Mouse (Mus musculus) stomach, embryonic 14.5 days (tissue): Measurements from ENCODE around the gene Fat3. TPM values are rescaled to one million over a fixed set of nuclear protein-coding genes. Genes with fewer than 3 reads are reported as not detected.

Source experiments
- ATAC-seq: fragments of 200-750 bp; cut with Nextera tagmentation; 2 replicates; pipeline ENCODE4 v1.8.0; 2017; ENCODE audit warnings: low read depth, moderate TSS enrichment; ENCODE audit not compliant: insufficient number of reproducible peaks, insufficient read depth, low FRiP score
- H3K27ac ChIP-seq: fragments of 300-500 bp; sonication (generic); 2 replicates; pipeline ENCODE4 v1.5.1; 2014; ENCODE audit warnings: mild to moderate bottlenecking, low read length, moderate library complexity, mixed read lengths
- H3K27me3 ChIP-seq: fragments of 300-500 bp; sonication (generic); 2 replicates; pipeline ENCODE4 v1.6.1; 2014; ENCODE audit warnings: low read length, control low read depth, mixed read lengths; ENCODE audit not compliant: control insufficient read depth, insufficient read depth
- H3K36me3 ChIP-seq: fragments of 300-500 bp; sonication (generic); 2 replicates; pipeline ENCODE4 v1.6.1; 2014; ENCODE audit warnings: mild to moderate bottlenecking, control low read depth, low read length, moderate library complexity, mixed read lengths; ENCODE audit not compliant: control insufficient read depth, insufficient read depth
- H3K4me1 ChIP-seq: fragments of 300-500 bp; sonication (generic); 2 replicates; pipeline ENCODE4 v1.6.1; 2014; ENCODE audit warnings: low read length, control low read depth, mixed read lengths; ENCODE audit not compliant: control insufficient read depth, insufficient read depth
- H3K4me2 ChIP-seq: fragments of 300-500 bp; sonication (generic); replicated peaks from 2 replicates; pipeline ENCODE4 v1.6.1; 2014; ENCODE audit warnings: low read depth, low read length, control low read depth
- H3K4me3 ChIP-seq: fragments of 300-500 bp; sonication (generic); 2 replicates; pipeline ENCODE4 v1.5.1; 2014; ENCODE audit warnings: low read depth, low read length, control low read depth
- H3K9ac ChIP-seq: fragments of 300-500 bp; sonication (generic); replicated peaks from 2 replicates; pipeline ENCODE4 v1.6.1; 2014; ENCODE audit warnings: low read depth, mild to moderate bottlenecking, control low read depth, low read length, moderate library complexity, mixed read lengths
- H3K9me3 ChIP-seq: fragments of 300-500 bp; sonication (generic); 2 replicates; pipeline ENCODE4 v1.6.1; 2016; ENCODE audit warnings: low read depth, low read length, control low read depth; ENCODE audit not compliant: control insufficient read depth
- WGBS: fragments of 180-500 bp; shearing (Covaris S2); extraction: QIAGEN DNeasy Blood & Tissue Kit; methylation state at CpG from one replicate; pipeline ENCODE4 v1.1.7; 2014; 5-methylcytosine and 5-hydroxymethylcytosine counted together
- polyA plus RNA-seq: library from polyadenylated mRNA; unstranded; fragments of >200 nt; fragmentation: Nextera tagmentation; extraction: Ambion mirVana; gene quantifications from 2 replicates; pipeline ENCODE4 v1.2.1, GENCODE M21; 2014

The Fat3 gene
- polyA plus RNA-seq, 1 experiment from 2014 or later, result 3.2 TPM

GRCm38 (mm10) chr9:16293928-16294806 is 206.9 kb downstream of the Fat3 start:
- Histone ChIP-seq H3K36me3 (no peaks in the 10 kb centered on the region), H3K27ac (no peak overlapping the region), H3K9me3 (no peaks in the 10 kb centered on the region), H3K9ac (no peak overlapping the region), H3K4me2 (no peak overlapping the region), H3K27me3 (no peaks in the 10 kb centered on the region), H3K4me1 (no peaks in the 10 kb centered on the region), H3K4me3 (no peak overlapping the region)
- 82% methylated on average over 6 of the region's 6 CpGs for WGBS
- ATAC-seq, result no peak

DNA sequence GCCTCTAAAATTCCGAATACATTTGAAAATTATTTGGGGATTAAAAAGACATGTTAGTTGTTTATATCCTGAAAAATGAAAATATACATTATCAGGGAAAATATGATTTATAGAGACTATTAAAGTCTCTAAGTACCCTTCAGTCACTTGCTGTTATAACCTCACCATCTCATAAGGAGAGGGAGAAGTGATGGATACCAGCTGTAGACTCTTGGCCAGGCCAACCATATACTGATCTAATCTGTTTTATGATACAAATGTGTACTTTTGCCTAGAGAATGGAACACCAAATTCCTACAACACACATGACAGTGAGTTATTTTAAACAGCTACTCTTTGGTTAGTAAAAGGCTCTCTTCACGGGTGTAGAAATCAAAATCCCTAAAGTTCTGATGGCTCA is 208.6 kb downstream of the Fat3 start:
- Histone ChIP-seq H3K27me3 (no peaks in the 10 kb centered on the region), H3K9me3 (no peaks in the 10 kb centered on the region), H3K9ac (no peak overlapping the region), H3K4me2 (no peak overlapping the region), H3K4me1 (no peaks in the 10 kb centered on the region), H3K36me3 (no peaks in the 10 kb centered on the region), H3K27ac (no peak overlapping the region), H3K4me3 (no peak overlapping the region)
- ATAC-seq, result no peak
- WGBS, result 38% methylated on average over 2 of the region's 2 CpGs

- no peak for ATAC-seq
Observed at GRCm38 (mm10) chr9:16290911-16291310, 210.2 kb downstream of the Fat3 start.

DNA sequence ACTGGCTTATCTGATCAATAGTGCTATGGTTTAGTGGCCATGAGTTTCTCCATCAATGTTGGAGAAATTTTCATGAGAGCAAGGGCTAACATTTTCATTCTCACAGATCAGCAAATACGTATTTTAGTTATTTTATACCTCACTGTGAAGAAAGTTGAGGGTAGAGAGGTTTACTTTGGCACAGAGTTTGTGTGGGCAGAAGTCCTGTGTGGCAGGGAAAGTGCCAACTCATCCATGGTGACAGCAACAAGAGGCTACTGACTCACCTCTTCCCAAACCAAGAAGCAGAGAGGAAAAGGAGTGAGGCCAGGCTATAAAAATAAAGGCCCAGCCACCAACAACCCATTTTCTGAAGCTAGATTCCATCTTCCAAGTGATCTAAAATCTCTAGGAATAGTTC is 218.1 kb downstream of the Fat3 start:
- H3K4me2 ChIP-seq, result no peak overlapping the region
- H3K9ac ChIP-seq, result no peak overlapping the region
- no peaks in the 10 kb centered on the region for H3K36me3 ChIP-seq
- H3K27ac ChIP-seq, result no peak overlapping the region
- no peaks in the 10 kb centered on the region for H3K27me3 ChIP-seq
- H3K4me3 ChIP-seq, result no peak overlapping the region
- ATAC-seq, result no peak
- 81% methylated on average over 1 of the region's 1 CpGs for WGBS
- H3K9me3 ChIP-seq, result no peaks in the 10 kb centered on the region
- H3K4me1 ChIP-seq, result no peaks in the 10 kb centered on the region

More at GRCm38 (mm10) chr9:16290911-16291310, 210.2 kb downstream of the Fat3 start:
- Histone ChIP-seq H3K9me3 (no peaks in the 10 kb centered on the region), H3K27me3 (no peaks in the 10 kb centered on the region), H3K9ac (no peak overlapping the region), H3K4me3 (no peak overlapping the region), H3K36me3 (no peaks in the 10 kb centered on the region), H3K4me1 (no peaks in the 10 kb centered on the region), H3K27ac (no peak overlapping the region), H3K4me2 (no peak overlapping the region)
- WGBS, result 83% methylated on average over 2 of the region's 2 CpGs

GRCm38 (mm10) chr9:16282291-16282804 is 218.7 kb downstream of the Fat3 start:
- H3K9ac ChIP-seq, result no peak overlapping the region
- H3K27me3 ChIP-seq, result no peaks in the 10 kb centered on the region
- H3K27ac ChIP-seq, result no peak overlapping the region
- ATAC-seq, result no peak
- H3K4me1 ChIP-seq, result no peaks in the 10 kb centered on the region
- no peak overlapping the region for H3K4me2 ChIP-seq
- H3K4me3 ChIP-seq, result no peak overlapping the region
- no peaks in the 10 kb centered on the region for H3K36me3 ChIP-seq
- no peaks in the 10 kb centered on the region for H3K9me3 ChIP-seq

DNA sequence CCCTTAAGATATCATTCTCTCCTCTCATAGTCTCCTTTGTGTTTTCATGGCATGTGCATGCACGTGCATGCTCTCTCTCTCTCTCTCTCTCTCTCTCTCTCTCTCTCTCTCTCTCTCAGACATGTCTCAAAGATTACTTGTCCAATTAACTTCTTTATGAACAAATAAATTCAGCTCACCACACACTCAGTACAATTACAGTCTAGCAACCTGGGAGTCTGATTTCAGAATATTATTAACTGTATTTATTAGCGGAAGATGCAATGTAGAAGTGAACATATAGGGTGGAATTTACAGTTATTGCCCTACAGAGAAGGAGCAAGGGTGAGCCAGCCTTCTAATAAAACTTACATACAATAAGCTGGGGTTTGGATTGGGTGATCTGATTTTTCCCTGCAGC is 225.5 kb downstream of the Fat3 start:
- no peaks in the 10 kb centered on the region for H3K4me1 ChIP-seq
- H3K27ac ChIP-seq, result no peak overlapping the region
- ATAC-seq, result no peak
- H3K9me3 ChIP-seq, result no peaks in the 10 kb centered on the region
- 74% methylated on average over 2 of the region's 2 CpGs for WGBS
- no peak overlapping the region for H3K4me2 ChIP-seq
- no peaks in the 10 kb centered on the region for H3K27me3 ChIP-seq
- H3K9ac ChIP-seq, result no peak overlapping the region
- H3K36me3 ChIP-seq, result no peaks in the 10 kb centered on the region
- no peak overlapping the region for H3K4me3 ChIP-seq

DNA sequence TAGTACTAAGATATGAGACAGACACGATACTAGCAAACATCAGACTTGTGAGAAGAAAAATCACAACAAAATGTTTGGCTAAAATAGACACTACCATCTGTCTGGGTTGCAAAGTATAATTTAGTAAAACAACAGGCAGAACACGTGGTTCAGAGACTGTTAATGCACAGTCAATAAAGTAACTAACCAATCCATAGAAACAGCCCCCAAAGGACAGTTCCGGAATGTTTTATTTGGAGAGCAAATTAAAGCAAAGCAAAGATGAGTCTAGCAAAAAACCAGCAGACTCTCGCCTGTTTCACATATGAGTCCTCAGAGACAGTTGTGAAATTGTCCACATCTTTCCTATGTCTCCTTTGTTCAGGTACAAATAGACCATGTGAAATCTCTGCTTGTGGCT is 227.0 kb downstream of the Fat3 start:
- ATAC-seq, result no peak
- H3K27me3 ChIP-seq, result no peaks in the 10 kb centered on the region
- H3K4me1 ChIP-seq, result no peaks in the 10 kb centered on the region
- no peak overlapping the region for H3K4me3 ChIP-seq
- no peaks in the 10 kb centered on the region for H3K9me3 ChIP-seq
- H3K9ac ChIP-seq, result no peak overlapping the region
- 88% methylated on average over 4 of the region's 4 CpGs for WGBS
- no peak overlapping the region for H3K4me2 ChIP-seq
- H3K27ac ChIP-seq, result no peak overlapping the region
- no peaks in the 10 kb centered on the region for H3K36me3 ChIP-seq

GRCm38 (mm10) chr9:16272810-16273209 is 228.3 kb downstream of the Fat3 start:
- ATAC-seq, result no peak
- 91% methylated on average over 1 of the region's 1 CpGs for WGBS

GRCm38 (mm10) chr9:16270768-16271114 is 230.3 kb downstream of the Fat3 start:
- ATAC-seq, result no peak
- no peak overlapping the region for H3K4me2 ChIP-seq
- no peaks in the 10 kb centered on the region for H3K9me3 ChIP-seq
- no peak overlapping the region for H3K9ac ChIP-seq
- H3K27ac ChIP-seq, result no peak overlapping the region
- H3K36me3 ChIP-seq, result no peaks in the 10 kb centered on the region
- H3K4me3 ChIP-seq, result no peak overlapping the region
- no peaks in the 10 kb centered on the region for H3K4me1 ChIP-seq
- H3K27me3 ChIP-seq, result no peaks in the 10 kb centered on the region

More at GRCm38 (mm10) chr9:16272810-16273209, 228.3 kb downstream of the Fat3 start:
- Histone ChIP-seq H3K9ac (no peak overlapping the region), H3K4me2 (no peak overlapping the region), H3K4me3 (no peak overlapping the region), H3K9me3 (no peaks in the 10 kb centered on the region), H3K27me3 (no peaks in the 10 kb centered on the region), H3K27ac (no peak overlapping the region), H3K36me3 (no peaks in the 10 kb centered on the region), H3K4me1 (no peaks in the 10 kb centered on the region)
